Mouse (Mus musculus) urinary bladder, postnatal 25 days (tissue): ENCODE results near the gene Dscaml1.

Experiments used
- DNase-seq: peaks from one replicate; pipeline ENCODE4 v3.0.0; 2022; ENCODE audit warnings: low spot score

Dscaml1 gene

GRCm38 (mm10) chr9:45570346-45570745 is 143.9 kb downstream of the Dscaml1 start:
- DNase-seq = no peak

- no peak for DNase-seq
Measured at GRCm38 (mm10) chr9:45572787-45573492, 146.5 kb downstream of the Dscaml1 start.

GRCm38 (mm10) chr9:45573493-45573815 is 147.0 kb downstream of the Dscaml1 start:
- no peak for DNase-seq

GRCm38 (mm10) chr9:45574021-45574420 is 147.6 kb downstream of the Dscaml1 start:
- no peak for DNase-seq

GRCm38 (mm10) chr9:45580069-45580795 is 153.8 kb downstream of the Dscaml1 start:
- no peak for DNase-seq

- DNase-seq = no peak
Measured at GRCm38 (mm10) chr9:45586475-45586874, 160.0 kb downstream of the Dscaml1 start.

GRCm38 (mm10) chr9:45587704-45588103 is 161.3 kb downstream of the Dscaml1 start:
- no peak for DNase-seq

GRCm38 (mm10) chr9:45589867-45590266 is 163.4 kb downstream of the Dscaml1 start:
- peak; percentile 50 for DNase-seq

GRCm38 (mm10) chr9:45591061-45591460 is 164.6 kb downstream of the Dscaml1 start:
- DNase-seq = no peak

- no peak for DNase-seq
Measured at GRCm38 (mm10) chr9:45592374-45592773, 165.9 kb downstream of the Dscaml1 start.

GRCm38 (mm10) chr9:45598117-45598516 is 171.7 kb downstream of the Dscaml1 start:
- no peak for DNase-seq

GRCm38 (mm10) chr9:45599377-45599776 is 172.9 kb downstream of the Dscaml1 start:
- DNase-seq = no peak

GRCm38 (mm10) chr9:45607337-45607736 is 180.9 kb downstream of the Dscaml1 start:
- no peak for DNase-seq

GRCm38 (mm10) chr9:45608097-45609031 is 181.9 kb downstream of the Dscaml1 start:
- DNase-seq = no peak

- DNase-seq = no peak
Measured at GRCm38 (mm10) chr9:45610336-45611060, 184.1 kb downstream of the Dscaml1 start.

GRCm38 (mm10) chr9:45614616-45615015 is 188.2 kb downstream of the Dscaml1 start:
- no peak for DNase-seq

GRCm38 (mm10) chr9:45617889-45618288 is 191.5 kb downstream of the Dscaml1 start:
- DNase-seq = no peak

- DNase-seq = no peak
Measured at GRCm38 (mm10) chr9:45618443-45618842, 192.0 kb downstream of the Dscaml1 start.

GRCm38 (mm10) chr9:45620049-45620448 is 193.6 kb downstream of the Dscaml1 start:
- DNase-seq = no peak

- no peak for DNase-seq
Measured at GRCm38 (mm10) chr9:45620920-45621319, 194.5 kb downstream of the Dscaml1 start.

GRCm38 (mm10) chr9:45625889-45626446 is 199.5 kb downstream of the Dscaml1 start:
- DNase-seq = no peak

GRCm38 (mm10) chr9:45632520-45632919 is 206.1 kb downstream of the Dscaml1 start:
- no peak for DNase-seq
